ENCODE assay signal across 14 mouse cellular contexts in the genomic region with DNA sequence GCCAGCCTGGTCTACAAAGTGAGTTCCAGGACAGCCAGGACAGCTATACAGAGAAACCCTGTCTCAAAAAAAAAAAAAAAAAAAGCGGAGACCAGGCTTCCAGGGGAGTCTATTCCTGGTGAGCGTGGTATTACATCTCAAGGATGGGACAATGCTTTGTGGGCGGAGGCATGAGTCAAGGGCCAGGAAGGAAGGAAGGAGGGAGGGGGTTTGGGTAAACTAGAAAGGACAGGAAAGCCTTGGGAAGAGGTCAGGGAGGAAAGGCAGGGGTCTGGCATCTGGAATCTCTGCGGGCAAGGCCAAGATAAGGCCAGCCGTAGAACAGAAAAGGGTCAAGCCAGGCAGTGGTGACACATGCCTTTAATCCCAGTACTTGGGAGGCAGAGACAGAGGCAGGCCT. TPM values are rescaled to one million over a fixed set of nuclear protein-coding genes. Genes with fewer than 3 reads are reported as not detected.
DNase-seq lines count a peak whose midpoint lies in the region; ATAC-seq and TF ChIP-seq lines count a peak whose summit lies in the region.
"Had no signal": no experiment of that assay in that cellular context is flagged by ENCODE, and none has a peak within 500 bp of the region (broad histone marks: within the 10 kb centered on the region; RNA-seq: fewer than 3 reads in every experiment).

No protein-coding gene starts in this region.

- peaks cover 32% of the 10 kb centered on the region for H3K4me1 ChIP-seq in kidney, embryonic 15.5 days
- H3K4me1 ChIP-seq in limb, embryonic 10.5 days: peaks cover 21% of the 10 kb centered on the region
- H3K4me1 ChIP-seq in hindbrain, postnatal 0 days (ENCODE audit: insufficient read depth, low read length): no peaks in the 10 kb centered on the region

- peaks cover 36% of the 10 kb centered on the region for H3K36me3 ChIP-seq in kidney, embryonic 15.5 days
- H3K36me3 ChIP-seq in limb, embryonic 10.5 days: peaks cover 38% of the 10 kb centered on the region
- peaks cover 36% of the 10 kb centered on the region for H3K36me3 ChIP-seq in hindbrain, postnatal 0 days (ENCODE audit: insufficient read depth, low read length)

- H3K27ac ChIP-seq in kidney, embryonic 15.5 days: no peak overlapping the region
- H3K27ac ChIP-seq in limb, embryonic 10.5 days: no peak overlapping the region
- no peak overlapping the region for H3K27ac ChIP-seq in hindbrain, postnatal 0 days
- H3K27ac ChIP-seq: macrophage had no signal

- DNase-seq in adrenal gland, postnatal 14 days: peak; percentile 63
- no peak for DNase-seq in adrenal gland, adult 8-10 months
- no peak for DNase-seq in kidney, adult 9 months
- DNase-seq in 416B (ENCODE audit: low read depth): peak; percentile 80
- DNase-seq in limb, embryonic 10.5 days (ENCODE audit: low spot score): no peak
- no peak for DNase-seq in cerebellum, postnatal 14 days
- DNase-seq in hindbrain, postnatal 0 days (ENCODE audit: low spot score): no peak
- DNase-seq: cerebellum, postnatal 36 days had no signal

- no peak for TF ChIP-seq CTCF in hindbrain, postnatal 0 days (IDR thresholded peaks at IDR 0.05; ENCODE audit: low read depth)

- 50% methylated on average over 5 of the region's 5 CpGs for WGBS in kidney, embryonic 15.5 days
- 38% methylated on average over 5 of the region's 5 CpGs for WGBS in limb, embryonic 10.5 days
- 48% methylated on average over 5 of the region's 5 CpGs for WGBS in hindbrain, postnatal 0 days

- no peak for ATAC-seq in kidney, embryonic 15.5 days (replicated peaks; ENCODE audit: low FRiP score)
- ATAC-seq in hindbrain, postnatal 0 days: no peak

- H3K27me3 ChIP-seq in kidney, embryonic 15.5 days: peaks cover 33% of the 10 kb centered on the region
- peaks cover 47% of the 10 kb centered on the region for H3K27me3 ChIP-seq in limb, embryonic 10.5 days (ENCODE audit: low read depth, poor library complexity, severe bottlenecking)
- H3K27me3 ChIP-seq in hindbrain, postnatal 0 days (ENCODE audit: insufficient read depth, low read length): peaks cover 12% of the 10 kb centered on the region; the same call in 1 of the 2 replicates

- H3K4me2 ChIP-seq in kidney, embryonic 15.5 days: peak overlapping the region; percentile 61
- H3K4me2 ChIP-seq in hindbrain, postnatal 0 days (ENCODE audit: low read depth, low read length): no peak overlapping the region

- H3K9ac ChIP-seq in kidney, embryonic 15.5 days: no peak overlapping the region
- H3K9ac ChIP-seq in hindbrain, postnatal 0 days (replicated peaks; ENCODE audit: low read length): no peak overlapping the region

- H3K4me3 ChIP-seq in kidney, embryonic 15.5 days (replicated peaks): no peak overlapping the region
- peak overlapping the region; percentile 44; the same call in 1 of the 2 replicates for H3K4me3 ChIP-seq in limb, embryonic 10.5 days
- H3K4me3 ChIP-seq in hindbrain, postnatal 0 days (ENCODE audit: low read length): no peak overlapping the region
- H3K4me3 ChIP-seq: myocyte had no signal

- no peaks in the 10 kb centered on the region for H3K9me3 ChIP-seq in kidney, embryonic 15.5 days (replicated peaks)
- no peaks in the 10 kb centered on the region for H3K9me3 ChIP-seq in limb, embryonic 10.5 days (replicated peaks)
- no peaks in the 10 kb centered on the region for H3K9me3 ChIP-seq in hindbrain, postnatal 0 days (ENCODE audit: low read length)

RNA-seq across cellular contexts. Expression of a gene that starts 0.6 kb away (rescaled TPM):
- 0.19 TPM in 2 replicates for total RNA-seq in adrenal gland, postnatal 14 days (2021)
- total RNA-seq in adrenal gland, adult 8-10 months (2022): 1 to 10 TPM; 1.2 to 3.0 (median 1.9) TPM
- 0.23 TPM in 2 replicates for polyA plus RNA-seq in kidney, embryonic 15.5 days (2015; fragmentation: Nextera tagmentation; extraction: Ambion mirVana)
- 0.26 and 0.53 TPM in 2 replicates for polyA plus RNA-seq in limb, embryonic 10.5 days (2016; fragmentation: Nextera tagmentation; extraction: Ambion mirVana)
- 0.61 and 1.1 TPM in 2 replicates for total RNA-seq in hindbrain, postnatal 0 days (2014; rRNA removed)
- 0.96 and 1.2 TPM in 2 replicates for polyA plus RNA-seq in hindbrain, postnatal 0 days (2015; fragmentation: Nextera tagmentation; extraction: Ambion mirVana)
- total RNA-seq: heart, postnatal 10 days had no signal
- polyA plus RNA-seq: macrophage; small intestine, adult 2 months had no signal

RNA-seq across cellular contexts. Expression of a gene that starts 21.9 kb away (rescaled TPM):
- 40.9 and 46.4 TPM in 2 replicates for total RNA-seq in adrenal gland, postnatal 14 days (2021)
- 10 to 100 TPM; 54.2 to 60.1 (median 57.0) TPM for total RNA-seq in adrenal gland, adult 8-10 months (2022)
- 23.9 and 29.5 TPM in 2 replicates for polyA plus RNA-seq in kidney, embryonic 15.5 days (2015; fragmentation: Nextera tagmentation; extraction: Ambion mirVana)
- polyA plus RNA-seq in limb, embryonic 10.5 days (2016; fragmentation: Nextera tagmentation; extraction: Ambion mirVana): 40.8 and 42.6 TPM in 2 replicates
- 47.2 and 51.0 TPM in 2 replicates for total RNA-seq in hindbrain, postnatal 0 days (2014; rRNA removed)
- polyA plus RNA-seq in hindbrain, postnatal 0 days (2015; fragmentation: Nextera tagmentation; extraction: Ambion mirVana): 25.1 and 27.6 TPM in 2 replicates

RNA-seq across cellular contexts. Expression of a gene that starts 37.6 kb away (rescaled TPM):
- total RNA-seq in adrenal gland, postnatal 14 days (2021): 10.1 and 11.6 TPM in 2 replicates
- total RNA-seq in adrenal gland, adult 8-10 months (2022): 10 to 100 TPM; 12.7 to 15.4 (median 14.6) TPM
- 9.9 and 11.2 TPM in 2 replicates for polyA plus RNA-seq in kidney, embryonic 15.5 days (2015; fragmentation: Nextera tagmentation; extraction: Ambion mirVana)
- 8.7 and 11.3 TPM in 2 replicates for polyA plus RNA-seq in limb, embryonic 10.5 days (2016; fragmentation: Nextera tagmentation; extraction: Ambion mirVana)
- 16.6 and 17.0 TPM in 2 replicates for total RNA-seq in hindbrain, postnatal 0 days (2014; rRNA removed)
- polyA plus RNA-seq in hindbrain, postnatal 0 days (2015; fragmentation: Nextera tagmentation; extraction: Ambion mirVana): 8.2 and 8.6 TPM in 2 replicates

RNA-seq across cellular contexts. Expression of a gene that starts 44.9 kb away (rescaled TPM):
- not detected in 2 replicates for total RNA-seq in adrenal gland, postnatal 14 days (2021)
- total RNA-seq in adrenal gland, adult 8-10 months (2022): not detected
- polyA plus RNA-seq in kidney, embryonic 15.5 days (2015; fragmentation: Nextera tagmentation; extraction: Ambion mirVana): not detected in 2 replicates
- polyA plus RNA-seq in limb, embryonic 10.5 days (2016; fragmentation: Nextera tagmentation; extraction: Ambion mirVana): not detected in 2 replicates
- 2.5 and 5.0 TPM in 2 replicates for total RNA-seq in hindbrain, postnatal 0 days (2014; rRNA removed)
- 0.57 and 0.74 TPM in 2 replicates for polyA plus RNA-seq in hindbrain, postnatal 0 days (2015; fragmentation: Nextera tagmentation; extraction: Ambion mirVana)
- total RNA-seq: heart, postnatal 10 days had no signal
- polyA plus RNA-seq: C2C12, macrophage, myocyte had no signal

RNA-seq across cellular contexts. Expression of a gene that starts 50.6 kb away (rescaled TPM):
- total RNA-seq in adrenal gland, postnatal 14 days (2021): 97.7 and 98.7 TPM in 2 replicates
- 100 to 1,000 TPM in 1 of 4 experiments, 10 to 100 TPM in 3; 97.0 to 101 (median 97.8) TPM for total RNA-seq in adrenal gland, adult 8-10 months (2022)
- 93.5 and 95.4 TPM in 2 replicates for polyA plus RNA-seq in kidney, embryonic 15.5 days (2015; fragmentation: Nextera tagmentation; extraction: Ambion mirVana)
- 104 and 108 TPM in 2 replicates for polyA plus RNA-seq in limb, embryonic 10.5 days (2016; fragmentation: Nextera tagmentation; extraction: Ambion mirVana)
- 389 and 721 TPM in 2 replicates for total RNA-seq in hindbrain, postnatal 0 days (2014; rRNA removed)
- 159 and 171 TPM in 2 replicates for polyA plus RNA-seq in hindbrain, postnatal 0 days (2015; fragmentation: Nextera tagmentation; extraction: Ambion mirVana)

Comparison
In these comparisons a context has a peak if more than half of its experiments do, and no peak if none do; other contexts are left out.
1. DNase-seq: peak in adrenal gland, postnatal 14 days (single experiment) and 416B (single experiment); none in adrenal gland, adult 8-10 months (single experiment), kidney, adult 9 months (single experiment), limb, embryonic 10.5 days (single experiment), cerebellum, postnatal 14 days (0 of 2) and hindbrain, postnatal 0 days (single experiment).